Mouse (Mus musculus): ENCODE measurements around the gene Oard1. TPM values are rescaled to one million over a fixed set of nuclear protein-coding genes. Genes with fewer than 3 reads are reported as not detected.

Gene Oard1
- total RNA-seq (2021): 10 to 100 TPM; 10.7 to 10.9 TPM

- peak; percentile 99 to 100 for DNase-seq (ENCODE audit: extremely low spot score in 1 of 2, low spot score in 2 of 2)
- intact Hi-C loops (cut with DNase I): loop anchor here (5.0 to 10.0 kb wide), 2 partner anchors 132 to 995 kb away; no protein-coding TSS in a partner anchor
Measured at GRCm38 (mm10) chr17:48409380-48410298, at the start of gene Oard1, which contains the start of gene Nfya. Oard1 (plus strand) TSS chr17:48410014. Nfya (minus strand) TSS chr17:48409906.

- intact Hi-C loops (cut with DNase I): no loop called here
- DNase-seq (ENCODE audit: extremely low spot score in 1 of 2, low spot score in 2 of 2): no peak
Measured at GRCm38 (mm10) chr17:48360462-48360861, 49.4 kb upstream of the Oard1 start.

GRCm38 (mm10) chr17:48362346-48362745 lies 47.5 kb upstream of the Oard1 start:
- intact Hi-C loops (cut with DNase I): no loop called here
- no peak for DNase-seq (ENCODE audit: extremely low spot score in 1 of 2, low spot score in 2 of 2)

- peak; percentile 64 to 68 for DNase-seq (ENCODE audit: extremely low spot score in 1 of 2, low spot score in 2 of 2)
- intact Hi-C loops (cut with DNase I): no loop called here
Measured at GRCm38 (mm10) chr17:48362966-48363365, 46.8 kb upstream of the Oard1 start.

GRCm38 (mm10) chr17:48363421-48363965 lies 46.3 kb upstream of the Oard1 start:
- DNase-seq (ENCODE audit: extremely low spot score in 1 of 2, low spot score in 2 of 2): no peak
- intact Hi-C loops (cut with DNase I): no loop called here

GRCm38 (mm10) chr17:48365511-48366155 lies 44.2 kb upstream of the Oard1 start:
- no peak for DNase-seq (ENCODE audit: extremely low spot score in 1 of 2, low spot score in 2 of 2)
- intact Hi-C loops (cut with DNase I): no loop called here

- intact Hi-C loops (cut with DNase I): no loop called here
- no peak for DNase-seq (ENCODE audit: extremely low spot score in 1 of 2, low spot score in 2 of 2)
Measured at GRCm38 (mm10) chr17:48366806-48367205, 43.0 kb upstream of the Oard1 start.

GRCm38 (mm10) chr17:48371621-48372020 lies 38.2 kb upstream of the Oard1 start:
- intact Hi-C loops (cut with DNase I): no loop called here
- no peak for DNase-seq (ENCODE audit: extremely low spot score in 1 of 2, low spot score in 2 of 2)

- intact Hi-C loops (cut with DNase I): no loop called here
- peak in 1 of 2 experiments; percentile 32 for DNase-seq (ENCODE audit: extremely low spot score in 1 of 2, low spot score in 2 of 2)
Measured at GRCm38 (mm10) chr17:48372987-48373386, 36.8 kb upstream of the Oard1 start.

- DNase-seq (ENCODE audit: extremely low spot score in 1 of 2, low spot score in 2 of 2): no peak
Measured at GRCm38 (mm10) chr17:48376102-48376501, 33.7 kb upstream of the Oard1 start.

GRCm38 (mm10) chr17:48379050-48379449 lies 30.8 kb upstream of the Oard1 start:
- intact Hi-C loops (cut with DNase I): no loop called here
- DNase-seq (ENCODE audit: extremely low spot score in 1 of 2, low spot score in 2 of 2): no peak

More at GRCm38 (mm10) chr17:48376102-48376501, 33.7 kb upstream of the Oard1 start:
- intact Hi-C loops (cut with DNase I): no loop called here

GRCm38 (mm10) chr17:48385786-48386461 lies 23.9 kb upstream of the Oard1 start:
- DNase-seq (ENCODE audit: extremely low spot score in 1 of 2, low spot score in 2 of 2): no peak
- intact Hi-C loops (cut with DNase I): no loop called here

GRCm38 (mm10) chr17:48388666-48389065 lies 21.1 kb upstream of the Oard1 start:
- intact Hi-C loops (cut with DNase I): no loop called here
- DNase-seq (ENCODE audit: extremely low spot score in 1 of 2, low spot score in 2 of 2): no peak

GRCm38 (mm10) chr17:48389442-48389841 lies 20.4 kb upstream of the Oard1 start:
- no peak for DNase-seq (ENCODE audit: extremely low spot score in 1 of 2, low spot score in 2 of 2)
- intact Hi-C loops (cut with DNase I): no loop called here

- intact Hi-C loops (cut with DNase I): loop anchor here (5.0 kb wide), 1 partner anchor 54 kb away; no protein-coding TSS in a partner anchor
- DNase-seq (ENCODE audit: extremely low spot score in 1 of 2, low spot score in 2 of 2): no peak
Measured at GRCm38 (mm10) chr17:48391446-48391845, 18.4 kb upstream of the Oard1 start.

GRCm38 (mm10) chr17:48392616-48393015 lies 17.2 kb upstream of the Oard1 start:
- intact Hi-C loops (cut with DNase I): loop anchor here (5.0 kb wide), 1 partner anchor 55 kb away; no protein-coding TSS in a partner anchor
- DNase-seq (ENCODE audit: extremely low spot score in 1 of 2, low spot score in 2 of 2): peak in 1 of 2 experiments; percentile 61

- intact Hi-C loops (cut with DNase I): no loop called here
- no peak for DNase-seq (ENCODE audit: extremely low spot score in 1 of 2, low spot score in 2 of 2)
Measured at GRCm38 (mm10) chr17:48401710-48402109, 8.1 kb upstream of the Oard1 start.

GRCm38 (mm10) chr17:48402751-48403150 lies 7.1 kb upstream of the Oard1 start:
- intact Hi-C loops (cut with DNase I): no loop called here
- no peak for DNase-seq (ENCODE audit: extremely low spot score in 1 of 2, low spot score in 2 of 2)

GRCm38 (mm10) chr17:48403848-48404247 lies 6.0 kb upstream of the Oard1 start:
- no peak for DNase-seq (ENCODE audit: extremely low spot score in 1 of 2, low spot score in 2 of 2)
- intact Hi-C loops (cut with DNase I): no loop called here
